Mouse (Mus musculus): Measurements from ENCODE around the gene Numa1. TPM values are rescaled to one million over a fixed set of nuclear protein-coding genes. Genes with fewer than 3 reads are reported as not detected.
"Not testable (repeated sequence)": the region's sequence is repeated elsewhere in the genome, so short reads cannot be mapped to it uniquely, and the experiment has no call there.

Gene Numa1
- polyA plus RNA-seq, 1 experiment from 2014 or later: 50.8 TPM

DNA sequence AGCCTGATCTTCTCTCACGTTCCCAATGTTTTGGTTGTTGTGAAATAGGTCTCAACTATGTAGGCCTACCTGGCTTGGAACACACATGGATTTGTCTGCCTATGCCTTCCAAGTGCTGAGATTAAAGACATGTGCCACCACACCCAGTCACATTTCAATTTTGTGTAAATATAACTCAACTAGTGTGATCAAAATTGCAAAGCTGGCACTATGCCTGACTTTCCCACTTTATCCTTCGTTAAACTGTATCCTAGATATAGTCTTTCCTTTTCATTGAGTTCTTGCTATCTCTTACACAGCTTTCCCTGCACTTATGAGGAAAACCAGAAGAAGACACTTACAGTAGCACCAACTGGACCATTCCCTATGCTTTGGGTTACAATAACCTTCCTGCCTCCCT, 101.6 kb downstream of the Numa1 start:
- H3K36me3 ChIP-seq (replicated peaks; ENCODE audit: control insufficient read depth, insufficient read depth): peaks cover 99% of the 10 kb centered on the region
- no peak overlapping the region for H3K9ac ChIP-seq
- 98% methylated on average over 2 of the region's 2 CpGs for WGBS

DNA sequence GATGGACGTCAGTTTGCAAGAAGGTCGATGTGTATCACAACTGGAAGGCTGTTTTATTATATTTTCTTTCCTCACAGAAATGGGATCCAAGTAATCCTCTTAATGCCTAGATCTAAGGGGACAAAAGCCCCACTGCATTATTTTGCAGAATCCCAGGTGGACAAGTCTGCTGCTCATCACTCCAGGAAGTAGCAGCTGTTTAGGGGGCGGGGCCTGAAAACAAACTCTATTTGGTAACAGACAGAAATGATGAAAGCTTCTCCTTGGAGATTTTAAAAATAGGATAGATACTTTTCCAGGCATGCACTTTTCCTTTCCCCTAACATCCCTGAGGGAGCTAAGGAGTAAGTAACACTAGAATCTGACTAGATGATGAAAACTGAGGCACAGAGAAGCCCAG, 103.4 kb downstream of the Numa1 start:
- Histone ChIP-seq H3K4me3 (replicated peaks; ENCODE audit: low read length) (no peak overlapping the region), H3K9me3 (ENCODE audit: control insufficient read depth, low read length) (no peaks in the 10 kb centered on the region), H3K27ac (no peak overlapping the region), H3K27me3 (ENCODE audit: control insufficient read depth, insufficient read depth, low read length) (no peaks in the 10 kb centered on the region), H3K4me1 (replicated peaks; ENCODE audit: control insufficient read depth, insufficient read depth, low read length) (no peaks in the 10 kb centered on the region), H3K36me3 (replicated peaks; ENCODE audit: control insufficient read depth, insufficient read depth) (peaks cover 98% of the 10 kb centered on the region), H3K4me2 (replicated peaks) (no peak overlapping the region), H3K9ac (no peak overlapping the region)
- 94% methylated on average over 3 of the region's 3 CpGs for WGBS
- ATAC-seq (ENCODE audit: low FRiP score) (no peak), DNase-seq (ENCODE audit: low spot score) (no peak)

More for the DNA sequence above, 101.6 kb downstream of the Numa1 start:
- H3K4me1 ChIP-seq (replicated peaks; ENCODE audit: control insufficient read depth, insufficient read depth, low read length): no peaks in the 10 kb centered on the region
- H3K4me2 ChIP-seq (replicated peaks): no peak overlapping the region
- ATAC-seq (ENCODE audit: low FRiP score) (no peak), DNase-seq (ENCODE audit: low spot score) (no peak)
- no peaks in the 10 kb centered on the region for H3K27me3 ChIP-seq (ENCODE audit: control insufficient read depth, insufficient read depth, low read length)
- H3K4me3 ChIP-seq (replicated peaks; ENCODE audit: low read length): no peak overlapping the region
- no peak overlapping the region for H3K27ac ChIP-seq
- H3K9me3 ChIP-seq (ENCODE audit: control insufficient read depth, low read length): no peaks in the 10 kb centered on the region

- H3K27ac ChIP-seq: no peak overlapping the region
- 89% methylated on average over 2 of the region's 2 CpGs for WGBS
- no peak for ATAC-seq (ENCODE audit: low FRiP score)
Observed at GRCm38 (mm10) chr7:102042314-102042713, 108.4 kb downstream of the Numa1 start.

GRCm38 (mm10) chr7:102048524-102048923, 114.6 kb downstream of the Numa1 start:
- not testable (repeated sequence) for ATAC-seq (ENCODE audit: low FRiP score); H3K4me2 ChIP-seq (replicated peaks); H3K4me1 ChIP-seq (replicated peaks; ENCODE audit: control insufficient read depth, insufficient read depth, low read length); H3K4me3 ChIP-seq (replicated peaks; ENCODE audit: low read length); H3K9me3 ChIP-seq (ENCODE audit: control insufficient read depth, low read length); DNase-seq (ENCODE audit: low spot score); H3K9ac ChIP-seq; H3K27me3 ChIP-seq (ENCODE audit: control insufficient read depth, insufficient read depth, low read length); H3K27ac ChIP-seq
- H3K36me3 ChIP-seq (replicated peaks; ENCODE audit: control insufficient read depth, insufficient read depth): peaks cover 15% of the 10 kb centered on the region

More at GRCm38 (mm10) chr7:102042314-102042713, 108.4 kb downstream of the Numa1 start:
- Histone ChIP-seq H3K36me3 (replicated peaks; ENCODE audit: control insufficient read depth, insufficient read depth) (peaks cover 52% of the 10 kb centered on the region), H3K4me2 (replicated peaks) (no peak overlapping the region), H3K4me3 (replicated peaks; ENCODE audit: low read length) (no peak overlapping the region), H3K9ac (no peak overlapping the region), H3K9me3 (ENCODE audit: control insufficient read depth, low read length) (no peaks in the 10 kb centered on the region), H3K27me3 (ENCODE audit: control insufficient read depth, insufficient read depth, low read length) (no peaks in the 10 kb centered on the region), H3K4me1 (replicated peaks; ENCODE audit: control insufficient read depth, insufficient read depth, low read length) (no peaks in the 10 kb centered on the region)
- DNase-seq (ENCODE audit: low spot score): no peak

DNA sequence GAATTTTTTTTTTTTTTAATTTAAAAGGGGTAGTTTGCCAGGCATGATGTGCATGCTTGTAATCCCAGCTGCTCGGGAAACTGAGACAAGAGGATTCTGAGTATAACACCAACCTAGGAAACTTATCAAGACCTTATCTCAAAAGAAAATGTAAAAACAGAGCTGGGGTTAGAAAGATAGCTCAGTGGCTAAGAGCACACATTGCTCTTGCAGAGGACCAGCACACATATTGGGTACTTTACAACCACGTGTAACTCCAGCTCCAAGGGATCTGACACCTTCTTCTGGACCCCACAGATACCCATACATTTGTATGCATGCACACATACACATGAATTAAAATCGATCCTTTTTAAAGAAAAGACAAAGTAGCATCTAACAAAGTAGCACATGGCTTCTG, 127.4 kb downstream of the Numa1 start:
- peaks cover 20% of the 10 kb centered on the region for H3K4me1 ChIP-seq (replicated peaks; ENCODE audit: control insufficient read depth, insufficient read depth, low read length)
- WGBS: 94% methylated on average over 3 of the region's 3 CpGs
- H3K36me3 ChIP-seq (replicated peaks; ENCODE audit: control insufficient read depth, insufficient read depth): peaks cover 29% of the 10 kb centered on the region
- no peak overlapping the region for H3K4me3 ChIP-seq (replicated peaks; ENCODE audit: low read length)
- no peak overlapping the region for H3K9ac ChIP-seq
- no peak overlapping the region for H3K4me2 ChIP-seq (replicated peaks)
- no peak overlapping the region for H3K27ac ChIP-seq
- H3K27me3 ChIP-seq (ENCODE audit: control insufficient read depth, insufficient read depth, low read length): no peaks in the 10 kb centered on the region
- DNase-seq (ENCODE audit: low spot score) (no peak), ATAC-seq (ENCODE audit: low FRiP score) (no peak)
- H3K9me3 ChIP-seq (ENCODE audit: control insufficient read depth, low read length): no peaks in the 10 kb centered on the region

GRCm38 (mm10) chr7:102062203-102062602, 128.3 kb downstream of the Numa1 start:
- H3K9me3 ChIP-seq (ENCODE audit: control insufficient read depth, low read length): no peaks in the 10 kb centered on the region
- 98% methylated on average over 1 of the region's 1 CpGs for WGBS
- no peak overlapping the region for H3K9ac ChIP-seq
- DNase-seq (ENCODE audit: low spot score) (no peak), ATAC-seq (ENCODE audit: low FRiP score) (no peak)
- H3K27ac ChIP-seq: no peak overlapping the region
- peaks cover 22% of the 10 kb centered on the region for H3K36me3 ChIP-seq (replicated peaks; ENCODE audit: control insufficient read depth, insufficient read depth)
- H3K4me2 ChIP-seq (replicated peaks): no peak overlapping the region
- H3K4me3 ChIP-seq (replicated peaks; ENCODE audit: low read length): no peak overlapping the region
- H3K27me3 ChIP-seq (ENCODE audit: control insufficient read depth, insufficient read depth, low read length): no peaks in the 10 kb centered on the region
- H3K4me1 ChIP-seq (replicated peaks; ENCODE audit: control insufficient read depth, insufficient read depth, low read length): peaks cover 22% of the 10 kb centered on the region

DNA sequence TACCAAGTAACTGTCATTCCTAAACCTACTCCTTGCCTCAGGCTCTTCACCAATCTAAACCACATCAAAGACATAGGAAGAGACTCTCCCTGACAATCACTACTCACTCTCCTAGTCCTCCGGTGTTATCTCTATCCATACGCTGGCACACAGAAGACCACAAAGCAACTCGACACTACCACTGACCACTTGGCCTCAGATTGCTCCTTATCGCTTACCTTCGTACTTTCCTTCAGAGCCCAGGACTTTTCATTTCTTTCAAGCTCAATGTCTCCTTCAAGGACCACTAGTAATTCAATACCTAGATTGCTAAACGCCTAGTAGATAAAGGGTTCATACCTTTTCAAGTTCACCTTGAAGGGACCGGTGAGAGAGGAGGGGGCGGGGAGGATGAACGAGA, 130.0 kb downstream of the Numa1 start:
- Histone ChIP-seq H3K9me3 (ENCODE audit: control insufficient read depth, low read length) (no peaks in the 10 kb centered on the region), H3K9ac (peak overlapping the region; percentile 70; the same call in 1 of the 2 replicates), H3K27me3 (ENCODE audit: control insufficient read depth, insufficient read depth, low read length) (no peaks in the 10 kb centered on the region), H3K27ac (no peak overlapping the region), H3K4me2 (replicated peaks) (peak overlapping the region; percentile 75), H3K4me1 (replicated peaks; ENCODE audit: control insufficient read depth, insufficient read depth, low read length) (peaks cover 22% of the 10 kb centered on the region), H3K36me3 (replicated peaks; ENCODE audit: control insufficient read depth, insufficient read depth) (peaks cover 11% of the 10 kb centered on the region), H3K4me3 (replicated peaks; ENCODE audit: low read length) (peak overlapping the region; percentile 65)
- DNase-seq (ENCODE audit: low spot score) (no peak), ATAC-seq (ENCODE audit: low FRiP score) (no peak)
- 93% methylated on average over 9 of the region's 9 CpGs for WGBS

Other genes with a start within 250 kb of the Numa1 start
- 3.5 TPM in 2 replicates for gene Phox2a, start 115.8 kb upstream of the Numa1 start, polyA plus RNA-seq (2014; fragmentation: Nextera tagmentation; extraction: Ambion mirVana)
- gene Inppl1, start 95.9 kb upstream of the Numa1 start, polyA plus RNA-seq (2014; fragmentation: Nextera tagmentation; extraction: Ambion mirVana): 7.8 and 10.5 TPM in 2 replicates
- 1.2 and 3.3 TPM in 2 replicates for gene Folr2, start 76.9 kb upstream of the Numa1 start, polyA plus RNA-seq (2014; fragmentation: Nextera tagmentation; extraction: Ambion mirVana)
- 63.0 and 65.5 TPM in 2 replicates for gene Anapc15, start 70.4 kb upstream of the Numa1 start, polyA plus RNA-seq (2014; fragmentation: Nextera tagmentation; extraction: Ambion mirVana)
- gene Folr1, start 63.3 kb upstream of the Numa1 start, polyA plus RNA-seq (2014; fragmentation: Nextera tagmentation; extraction: Ambion mirVana): 43.0 and 69.7 TPM in 2 replicates
- gene Lamtor1, start 28.2 kb upstream of the Numa1 start, polyA plus RNA-seq (2014; fragmentation: Nextera tagmentation; extraction: Ambion mirVana): 135 and 144 TPM in 2 replicates
- gene Tomt, start 27.8 kb upstream of the Numa1 start, polyA plus RNA-seq (2014; fragmentation: Nextera tagmentation; extraction: Ambion mirVana): 0.21 and 0.33 TPM in 2 replicates
- gene Lrrc51, start 216 bp upstream of the Numa1 start, polyA plus RNA-seq (2014; fragmentation: Nextera tagmentation; extraction: Ambion mirVana): 12.5 and 15.2 TPM in 2 replicates
- 3.0 and 3.5 TPM in 2 replicates for gene Il18bp, start 84.6 kb downstream of the Numa1 start, polyA plus RNA-seq (2014; fragmentation: Nextera tagmentation; extraction: Ambion mirVana)
- gene Rnf121, start 131.4 kb downstream of the Numa1 start, polyA plus RNA-seq (2014; fragmentation: Nextera tagmentation; extraction: Ambion mirVana): 33.1 and 33.4 TPM in 2 replicates
- gene Xndc1, start 131.4 kb downstream of the Numa1 start, polyA plus RNA-seq (2014; fragmentation: Nextera tagmentation; extraction: Ambion mirVana): 18.4 and 19.0 TPM in 2 replicates
- 1.0 and 1.2 TPM in 2 replicates for gene Xntrpc, start 131.6 kb downstream of the Numa1 start, polyA plus RNA-seq (2014; fragmentation: Nextera tagmentation; extraction: Ambion mirVana)
- gene Trpc2, start 149.0 kb downstream of the Numa1 start, polyA plus RNA-seq (2014; fragmentation: Nextera tagmentation; extraction: Ambion mirVana): not detected in 2 replicates
- 0.29 TPM in 1 of 2 replicates, not detected in the other for gene Art1, start 167.6 kb downstream of the Numa1 start, polyA plus RNA-seq (2014; fragmentation: Nextera tagmentation; extraction: Ambion mirVana)
- gene Art5, start 175.4 kb downstream of the Numa1 start, polyA plus RNA-seq (2014; fragmentation: Nextera tagmentation; extraction: Ambion mirVana): 0.19 TPM in 1 of 2 replicates, not detected in the other
- gene Chrna10, start 182.7 kb downstream of the Numa1 start, polyA plus RNA-seq (2014; fragmentation: Nextera tagmentation; extraction: Ambion mirVana): 0.27 TPM in 1 of 2 replicates, not detected in the other

Measured in hindbrain, embryonic 14.5 days (tissue).